Mouse (Mus musculus): Measurements from ENCODE around the gene Sec24a. TPM values are rescaled to one million over a fixed set of nuclear protein-coding genes. Genes with fewer than 3 reads are reported as not detected.

Gene Sec24a
- polyA plus RNA-seq, 1 experiment from 2014 or later: 13.1 TPM

GRCm38 (mm10) chr11:51658705-51659104 lies 104.7 kb downstream of the Sec24a start:
- Histone ChIP-seq H3K36me3 (ENCODE audit: control insufficient read depth, insufficient read depth, low read length) (no peaks in the 10 kb centered on the region), H3K4me3 (ENCODE audit: low read length) (no peak overlapping the region), H3K4me2 (ENCODE audit: low read depth, low read length) (no peak overlapping the region), H3K9me3 (ENCODE audit: control insufficient read depth, low read length) (no peaks in the 10 kb centered on the region), H3K4me1 (replicated peaks; ENCODE audit: control insufficient read depth, insufficient read depth, low read length) (peaks cover 15% of the 10 kb centered on the region), H3K27me3 (ENCODE audit: control insufficient read depth, insufficient read depth, low read depth, low read length) (no peaks in the 10 kb centered on the region), H3K9ac (ENCODE audit: low read length) (no peak overlapping the region), H3K27ac (ENCODE audit: low read length) (no peak overlapping the region)
- peak; percentile 59 for ATAC-seq (ENCODE audit: low read depth)
- WGBS: 30% methylated on average over 6 of the region's 6 CpGs

GRCm38 (mm10) chr11:51658291-51658690 lies 105.1 kb downstream of the Sec24a start:
- H3K9ac ChIP-seq (ENCODE audit: low read length): no peak overlapping the region
- no peak for ATAC-seq (ENCODE audit: low read depth)
- no peak overlapping the region for H3K4me3 ChIP-seq (ENCODE audit: low read length)
- H3K36me3 ChIP-seq (ENCODE audit: control insufficient read depth, insufficient read depth, low read length): no peaks in the 10 kb centered on the region
- H3K27me3 ChIP-seq (ENCODE audit: control insufficient read depth, insufficient read depth, low read depth, low read length): no peaks in the 10 kb centered on the region
- 0 out of 2 replicates have a peak overlapping the region, but pooled peaks have one; percentile 15 for H3K27ac ChIP-seq (ENCODE audit: low read length)
- H3K4me2 ChIP-seq (ENCODE audit: low read depth, low read length): no peak overlapping the region
- no peaks in the 10 kb centered on the region for H3K9me3 ChIP-seq (ENCODE audit: control insufficient read depth, low read length)
- peaks cover 15% of the 10 kb centered on the region for H3K4me1 ChIP-seq (replicated peaks; ENCODE audit: control insufficient read depth, insufficient read depth, low read length)
- 46% methylated on average over 7 of the region's 7 CpGs for WGBS

GRCm38 (mm10) chr11:51656798-51657521 lies 106.5 kb downstream of the Sec24a start:
- 63% methylated on average over 10 of the region's 10 CpGs for WGBS
- Histone ChIP-seq H3K36me3 (ENCODE audit: control insufficient read depth, insufficient read depth, low read length) (no peaks in the 10 kb centered on the region), H3K9ac (ENCODE audit: low read length) (no peak overlapping the region), H3K9me3 (ENCODE audit: control insufficient read depth, low read length) (no peaks in the 10 kb centered on the region), H3K4me1 (replicated peaks; ENCODE audit: control insufficient read depth, insufficient read depth, low read length) (peaks cover 15% of the 10 kb centered on the region), H3K27me3 (ENCODE audit: control insufficient read depth, insufficient read depth, low read depth, low read length) (no peaks in the 10 kb centered on the region), H3K4me3 (ENCODE audit: low read length) (no peak overlapping the region), H3K4me2 (ENCODE audit: low read depth, low read length) (no peak overlapping the region), H3K27ac (ENCODE audit: low read length) (no peak overlapping the region)
- peak; percentile 32; the same call in 1 of the 2 replicates for ATAC-seq (ENCODE audit: low read depth)

- Histone ChIP-seq H3K9ac (ENCODE audit: low read length) (no peak overlapping the region), H3K9me3 (ENCODE audit: control insufficient read depth, low read length) (no peaks in the 10 kb centered on the region), H3K27me3 (ENCODE audit: control insufficient read depth, insufficient read depth, low read depth, low read length) (no peaks in the 10 kb centered on the region), H3K36me3 (ENCODE audit: control insufficient read depth, insufficient read depth, low read length) (no peaks in the 10 kb centered on the region), H3K4me3 (ENCODE audit: low read length) (no peak overlapping the region), H3K4me2 (ENCODE audit: low read depth, low read length) (no peak overlapping the region), H3K4me1 (replicated peaks; ENCODE audit: control insufficient read depth, insufficient read depth, low read length) (peaks cover 19% of the 10 kb centered on the region), H3K27ac (ENCODE audit: low read length) (no peak overlapping the region)
- WGBS: 92% methylated on average over 3 of the region's 3 CpGs
- ATAC-seq (ENCODE audit: low read depth): no peak
These were observed 108.5 kb downstream of the Sec24a start for GRCm38 (mm10) chr11:51654891-51655290.

- H3K4me3 ChIP-seq (ENCODE audit: low read length): no peak overlapping the region
- no peak overlapping the region for H3K9ac ChIP-seq (ENCODE audit: low read length)
- no peak overlapping the region for H3K27ac ChIP-seq (ENCODE audit: low read length)
- H3K27me3 ChIP-seq (ENCODE audit: control insufficient read depth, insufficient read depth, low read depth, low read length): no peaks in the 10 kb centered on the region
- 81% methylated on average over 6 of the region's 6 CpGs for WGBS
- H3K4me2 ChIP-seq (ENCODE audit: low read depth, low read length): no peak overlapping the region
- H3K36me3 ChIP-seq (ENCODE audit: control insufficient read depth, insufficient read depth, low read length): no peaks in the 10 kb centered on the region
- H3K4me1 ChIP-seq (replicated peaks; ENCODE audit: control insufficient read depth, insufficient read depth, low read length): peaks cover 20% of the 10 kb centered on the region
- no peaks in the 10 kb centered on the region for H3K9me3 ChIP-seq (ENCODE audit: control insufficient read depth, low read length)
- ATAC-seq (ENCODE audit: low read depth): no peak
These were observed 109.7 kb downstream of the Sec24a start for GRCm38 (mm10) chr11:51653736-51654135.

GRCm38 (mm10) chr11:51652889-51653418 lies 110.5 kb downstream of the Sec24a start:
- Histone ChIP-seq H3K4me3 (ENCODE audit: low read length) (no peak overlapping the region), H3K36me3 (ENCODE audit: control insufficient read depth, insufficient read depth, low read length) (no peaks in the 10 kb centered on the region), H3K9ac (ENCODE audit: low read length) (no peak overlapping the region), H3K4me2 (ENCODE audit: low read depth, low read length) (no peak overlapping the region), H3K27ac (ENCODE audit: low read length) (no peak overlapping the region), H3K9me3 (ENCODE audit: control insufficient read depth, low read length) (no peaks in the 10 kb centered on the region), H3K27me3 (ENCODE audit: control insufficient read depth, insufficient read depth, low read depth, low read length) (no peaks in the 10 kb centered on the region), H3K4me1 (replicated peaks; ENCODE audit: control insufficient read depth, insufficient read depth, low read length) (peaks cover 19% of the 10 kb centered on the region)
- ATAC-seq (ENCODE audit: low read depth): no peak
- 91% methylated on average over 4 of the region's 4 CpGs for WGBS

GRCm38 (mm10) chr11:51650691-51651515 lies 112.5 kb downstream of the Sec24a start, which contains the start of the genes N4bp3 and D930048N14Rik:
Gene N4bp3, minus strand, starts transcription at chr11:51650842.
Gene D930048N14Rik, plus strand, starts transcription at chr11:51650954.
- H3K4me1 ChIP-seq (replicated peaks; ENCODE audit: control insufficient read depth, insufficient read depth, low read length): peaks cover 15% of the 10 kb centered on the region
- H3K36me3 ChIP-seq (ENCODE audit: control insufficient read depth, insufficient read depth, low read length): no peaks in the 10 kb centered on the region
- H3K27ac ChIP-seq (ENCODE audit: low read length): peak within 1 kb of the TSS; percentile 79
- H3K9me3 ChIP-seq (ENCODE audit: control insufficient read depth, low read length): no peaks in the 10 kb centered on the region
- H3K4me3 ChIP-seq (ENCODE audit: low read length): peak within 1 kb of the TSS; percentile 78
- no peaks in the 10 kb centered on the region for H3K27me3 ChIP-seq (ENCODE audit: control insufficient read depth, insufficient read depth, low read depth, low read length)
- peak within 1 kb of the TSS; percentile 90 for H3K9ac ChIP-seq (ENCODE audit: low read length)
- H3K4me2 ChIP-seq (ENCODE audit: low read depth, low read length): peak within 1 kb of the TSS; percentile 92
- peak; percentile 77 for ATAC-seq (ENCODE audit: low read depth)
- 2% methylated on average over 48 of the region's 70 CpGs for WGBS

GRCm38 (mm10) chr11:51650261-51650660 lies 113.2 kb downstream of the Sec24a start:
- peak overlapping the region; percentile 78 for H3K4me3 ChIP-seq (ENCODE audit: low read length)
- no peaks in the 10 kb centered on the region for H3K36me3 ChIP-seq (ENCODE audit: control insufficient read depth, insufficient read depth, low read length)
- peak overlapping the region; percentile 92 for H3K4me2 ChIP-seq (ENCODE audit: low read depth, low read length)
- H3K27ac ChIP-seq (ENCODE audit: low read length): peak overlapping the region; percentile 76
- H3K27me3 ChIP-seq (ENCODE audit: control insufficient read depth, insufficient read depth, low read depth, low read length): no peaks in the 10 kb centered on the region
- peak overlapping the region; percentile 90 for H3K9ac ChIP-seq (ENCODE audit: low read length)
- H3K9me3 ChIP-seq (ENCODE audit: control insufficient read depth, low read length): no peaks in the 10 kb centered on the region
- WGBS: 0% methylated on average over 29 of the region's 30 CpGs
- ATAC-seq (ENCODE audit: low read depth): peak; percentile 17; the same call in 1 of the 2 replicates
- peaks cover 22% of the 10 kb centered on the region for H3K4me1 ChIP-seq (replicated peaks; ENCODE audit: control insufficient read depth, insufficient read depth, low read length)

- Histone ChIP-seq H3K4me2 (ENCODE audit: low read depth, low read length) (peak overlapping the region; percentile 92), H3K4me1 (replicated peaks; ENCODE audit: control insufficient read depth, insufficient read depth, low read length) (peaks cover 24% of the 10 kb centered on the region), H3K9ac (ENCODE audit: low read length) (peak overlapping the region; percentile 90), H3K9me3 (ENCODE audit: control insufficient read depth, low read length) (no peaks in the 10 kb centered on the region), H3K27ac (ENCODE audit: low read length) (peak overlapping the region; percentile 76), H3K27me3 (ENCODE audit: control insufficient read depth, insufficient read depth, low read depth, low read length) (no peaks in the 10 kb centered on the region), H3K4me3 (ENCODE audit: low read length) (peak overlapping the region; percentile 78), H3K36me3 (ENCODE audit: control insufficient read depth, insufficient read depth, low read length) (no peaks in the 10 kb centered on the region)
- no peak for ATAC-seq (ENCODE audit: low read depth)
- 4% methylated on average over 7 of the region's 7 CpGs for WGBS
These were observed 113.6 kb downstream of the Sec24a start for GRCm38 (mm10) chr11:51649889-51650199.
